Mouse (Mus musculus): Measurements from ENCODE around the gene Phospho1. TPM values are rescaled to one million over a fixed set of nuclear protein-coding genes. Genes with fewer than 3 reads are reported as not detected.

Phospho1 gene
- polyA plus RNA-seq, 1 experiment = 165 TPM

- Histone ChIP-seq H3K4me3 (no peak overlapping the region), H3K79me2 (ENCODE audit: control insufficient read depth, insufficient read depth) (no peaks in the 10 kb centered on the region), H3K36me3 (ENCODE audit: control insufficient read depth, insufficient read depth) (no peaks in the 10 kb centered on the region), H3ac (ENCODE audit: control insufficient read depth, insufficient read length) (no peak overlapping the region), H3K4me2 (ENCODE audit: low read depth) (no peak overlapping the region), H3K27me3 (ENCODE audit: control insufficient read depth, insufficient read depth, insufficient read length) (no peaks in the 10 kb centered on the region)
- no peak for TF ChIP-seq TCF12 (IDR thresholded peaks at IDR 0.05; ENCODE audit: insufficient read depth, poor library complexity, severe bottlenecking)
- no peak for TF ChIP-seq TCF3 (IDR thresholded peaks at IDR 0.05; ENCODE audit: insufficient read length, low read depth)
- TF ChIP-seq POLR2A (IDR thresholded peaks at IDR 0.05; ENCODE audit: insufficient read length, low read depth) = no peak
- TF ChIP-seq USF1 (IDR thresholded peaks at IDR 0.05; ENCODE audit: low read depth) = no peak
- TF ChIP-seq POLR2AphosphoS2 (IDR thresholded peaks at IDR 0.05; ENCODE audit: insufficient read length, low read depth) = no peak
- TF ChIP-seq MYOD1 (IDR thresholded peaks at IDR 0.05; ENCODE audit: control insufficient read depth in 1 of 3, insufficient read length in 2 of 3, low read depth in 2 of 3) = no peak
- TF ChIP-seq REST (IDR thresholded peaks at IDR 0.05; ENCODE audit: insufficient read depth, insufficient read length) = no peak
- TF ChIP-seq MAX (IDR thresholded peaks at IDR 0.05; ENCODE audit: low read depth) = no peak
- no peak for TF ChIP-seq E2F4 (IDR thresholded peaks at IDR 0.05; ENCODE audit: insufficient read depth)
- TF ChIP-seq CEBPB (IDR thresholded peaks at IDR 0.05; ENCODE audit: insufficient read depth, poor library complexity, severe bottlenecking) = no peak
- no peak for TF ChIP-seq SRF (IDR thresholded peaks at IDR 0.05; ENCODE audit: control insufficient read depth, insufficient read length, low read depth)
- no peak for TF ChIP-seq MYOG (IDR thresholded peaks at IDR 0.05; ENCODE audit: control insufficient read depth in 1 of 3, insufficient read depth in 1 of 3, insufficient read length in 2 of 3, low read depth in 2 of 3)
Observed at GRCm38 (mm10) chr11:95829526-95830050, 5.3 kb downstream of the Phospho1 start.

DNA sequence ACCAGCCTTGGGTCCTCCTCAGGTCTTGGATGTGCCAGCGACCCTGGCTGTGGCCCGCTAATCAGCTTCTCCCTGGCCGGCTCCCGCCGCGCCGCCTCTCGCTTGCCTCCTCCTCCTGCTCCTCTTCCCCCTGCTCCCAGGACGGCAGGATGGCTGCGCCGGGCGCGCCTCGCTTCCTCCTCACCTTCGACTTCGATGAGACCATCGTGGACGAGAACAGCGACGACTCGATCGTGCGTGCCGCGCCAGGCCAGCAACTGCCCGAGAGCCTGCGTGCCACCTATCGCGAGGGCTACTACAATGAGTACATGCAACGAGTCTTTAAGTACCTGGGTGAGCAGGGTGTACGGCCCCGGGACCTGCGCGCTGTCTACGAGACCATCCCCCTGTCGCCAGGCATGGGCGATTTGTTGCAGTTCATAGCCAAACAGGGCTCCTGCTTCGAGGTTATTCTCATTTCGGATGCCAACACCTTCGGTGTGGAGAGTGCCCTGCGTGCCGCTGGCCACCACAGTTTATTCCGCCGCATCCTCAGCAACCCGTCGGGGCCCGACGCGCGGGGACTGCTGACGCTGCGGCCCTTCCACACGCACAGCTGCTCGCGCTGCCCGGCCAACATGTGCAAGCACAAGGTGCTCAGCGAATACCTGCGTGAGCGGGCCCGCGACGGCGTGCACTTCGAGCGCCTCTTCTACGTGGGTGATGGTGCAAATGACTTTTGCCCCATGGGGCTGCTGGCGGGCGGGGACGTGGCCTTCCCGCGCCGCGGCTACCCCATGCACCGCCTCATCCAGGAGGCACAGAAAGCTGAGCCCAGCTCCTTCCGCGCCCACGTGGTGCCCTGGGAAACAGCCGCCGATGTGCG lies 6.3 kb downstream of the Phospho1 start:
- no peak overlapping the region for H3ac ChIP-seq (ENCODE audit: control insufficient read depth, insufficient read length)
- H3K36me3 ChIP-seq (ENCODE audit: control insufficient read depth, insufficient read depth) = no peaks in the 10 kb centered on the region
- no peak overlapping the region for H3K4me2 ChIP-seq (ENCODE audit: low read depth)
- H3K27me3 ChIP-seq (ENCODE audit: control insufficient read depth, insufficient read depth, insufficient read length) = no peaks in the 10 kb centered on the region
- no peak overlapping the region for H3K4me3 ChIP-seq
- no peak for TF ChIP-seq MYOD1 (IDR thresholded peaks at IDR 0.05; ENCODE audit: control insufficient read depth in 1 of 3, insufficient read length in 2 of 3, low read depth in 2 of 3)
- no peaks in the 10 kb centered on the region for H3K79me2 ChIP-seq (ENCODE audit: control insufficient read depth, insufficient read depth)

GRCm38 (mm10) chr11:95831276-95831619 lies 6.9 kb downstream of the Phospho1 start:
- H3K36me3 ChIP-seq (ENCODE audit: control insufficient read depth, insufficient read depth) = no peaks in the 10 kb centered on the region
- no peak overlapping the region for H3K4me2 ChIP-seq (ENCODE audit: low read depth)
- no peaks in the 10 kb centered on the region for H3K27me3 ChIP-seq (ENCODE audit: control insufficient read depth, insufficient read depth, insufficient read length)
- H3ac ChIP-seq (ENCODE audit: control insufficient read depth, insufficient read length) = no peak overlapping the region
- no peak for TF ChIP-seq E2F4 (IDR thresholded peaks at IDR 0.05; ENCODE audit: insufficient read depth)
- no peak for TF ChIP-seq MYOD1 (IDR thresholded peaks at IDR 0.05; ENCODE audit: control insufficient read depth in 1 of 3, insufficient read length in 2 of 3, low read depth in 2 of 3)
- no peak for TF ChIP-seq TCF12 (IDR thresholded peaks at IDR 0.05; ENCODE audit: insufficient read depth, poor library complexity, severe bottlenecking)
- no peak for TF ChIP-seq POLR2A (IDR thresholded peaks at IDR 0.05; ENCODE audit: insufficient read length, low read depth)
- TF ChIP-seq SRF (IDR thresholded peaks at IDR 0.05; ENCODE audit: control insufficient read depth, insufficient read length, low read depth) = no peak
- TF ChIP-seq MAX (IDR thresholded peaks at IDR 0.05; ENCODE audit: low read depth) = no peak
- TF ChIP-seq POLR2AphosphoS2 (IDR thresholded peaks at IDR 0.05; ENCODE audit: insufficient read length, low read depth) = no peak
- TF ChIP-seq REST (IDR thresholded peaks at IDR 0.05; ENCODE audit: insufficient read depth, insufficient read length) = no peak
- no peak for TF ChIP-seq CEBPB (IDR thresholded peaks at IDR 0.05; ENCODE audit: insufficient read depth, poor library complexity, severe bottlenecking)
- TF ChIP-seq TCF3 (IDR thresholded peaks at IDR 0.05; ENCODE audit: insufficient read length, low read depth) = no peak
- TF ChIP-seq USF1 (IDR thresholded peaks at IDR 0.05; ENCODE audit: low read depth) = no peak
- no peak for TF ChIP-seq MYOG (IDR thresholded peaks at IDR 0.05; ENCODE audit: control insufficient read depth in 1 of 3, insufficient read depth in 1 of 3, insufficient read length in 2 of 3, low read depth in 2 of 3)
- H3K4me3 ChIP-seq = no peak overlapping the region
- H3K79me2 ChIP-seq (ENCODE audit: control insufficient read depth, insufficient read depth) = no peaks in the 10 kb centered on the region

GRCm38 (mm10) chr11:95831641-95832040 lies 7.3 kb downstream of the Phospho1 start:
- no peak overlapping the region for H3K4me2 ChIP-seq (ENCODE audit: low read depth)
- H3K4me3 ChIP-seq = no peak overlapping the region
- no peaks in the 10 kb centered on the region for H3K27me3 ChIP-seq (ENCODE audit: control insufficient read depth, insufficient read depth, insufficient read length)

More at GRCm38 (mm10) chr11:95831641-95832040, 7.3 kb downstream of the Phospho1 start:
- no peaks in the 10 kb centered on the region for H3K36me3 ChIP-seq (ENCODE audit: control insufficient read depth, insufficient read depth)
- no peaks in the 10 kb centered on the region for H3K79me2 ChIP-seq (ENCODE audit: control insufficient read depth, insufficient read depth)
- H3ac ChIP-seq (ENCODE audit: control insufficient read depth, insufficient read length) = no peak overlapping the region
- TF ChIP-seq SRF (IDR thresholded peaks at IDR 0.05; ENCODE audit: control insufficient read depth, insufficient read length, low read depth) (no peak), USF1 (IDR thresholded peaks at IDR 0.05; ENCODE audit: low read depth) (no peak), MAX (IDR thresholded peaks at IDR 0.05; ENCODE audit: low read depth) (no peak), POLR2AphosphoS2 (IDR thresholded peaks at IDR 0.05; ENCODE audit: insufficient read length, low read depth) (no peak), REST (IDR thresholded peaks at IDR 0.05; ENCODE audit: insufficient read depth, insufficient read length) (no peak), MYOG (IDR thresholded peaks at IDR 0.05; ENCODE audit: control insufficient read depth in 1 of 3, insufficient read depth in 1 of 3, insufficient read length in 2 of 3, low read depth in 2 of 3) (no peak), TCF3 (IDR thresholded peaks at IDR 0.05; ENCODE audit: insufficient read length, low read depth) (no peak), MYOD1 (IDR thresholded peaks at IDR 0.05; ENCODE audit: control insufficient read depth in 1 of 3, insufficient read length in 2 of 3, low read depth in 2 of 3) (no peak), E2F4 (IDR thresholded peaks at IDR 0.05; ENCODE audit: insufficient read depth) (no peak), CEBPB (IDR thresholded peaks at IDR 0.05; ENCODE audit: insufficient read depth, poor library complexity, severe bottlenecking) (no peak), TCF12 (IDR thresholded peaks at IDR 0.05; ENCODE audit: insufficient read depth, poor library complexity, severe bottlenecking) (no peak), POLR2A (IDR thresholded peaks at IDR 0.05; ENCODE audit: insufficient read length, low read depth) (no peak)
